Mouse (Mus musculus): ENCODE measurements at regions not wholly inside any gene's neighbourhood (a gene's known extent, or its start where the extent isn't known, plus 50 kb on each side); places are given as distances from the start of the nearest gene placed in this dataset.

DNA sequence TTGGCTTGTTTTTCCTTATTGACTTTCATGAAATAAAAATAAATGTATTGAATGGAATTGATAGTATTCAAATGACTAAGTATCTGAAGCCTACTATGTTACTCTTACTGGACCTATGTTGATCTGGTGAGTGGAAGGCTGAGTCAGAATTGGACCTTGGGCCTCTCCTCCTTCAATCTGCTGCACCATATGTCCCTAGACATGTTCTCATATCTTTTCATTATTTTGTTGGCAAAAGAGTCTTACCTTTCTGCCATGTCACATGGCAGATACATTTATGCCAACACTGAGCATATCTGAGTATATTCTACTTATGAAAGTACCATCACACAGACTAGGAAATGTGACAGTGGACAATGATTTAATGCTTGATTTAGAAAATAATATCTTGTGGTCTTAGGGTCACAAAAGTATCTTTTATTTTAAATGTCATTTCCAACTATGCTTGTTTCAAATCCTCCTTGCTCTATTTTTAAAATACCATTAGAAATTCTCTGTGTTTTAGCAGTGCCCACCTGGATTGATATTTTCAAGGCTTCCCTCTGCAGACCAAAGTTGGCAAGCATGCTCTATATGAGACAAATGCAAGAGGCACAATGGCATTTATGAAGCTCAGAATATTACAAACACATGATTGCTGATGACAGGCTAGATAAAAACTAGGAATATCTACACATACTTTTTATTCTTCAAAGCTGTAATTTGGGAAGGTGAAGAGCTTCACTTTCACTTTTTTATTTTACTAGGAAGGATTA is 825.7 kb downstream of the Rfpl4b start:
- no peaks in the 10 kb centered on the region for H3K9me3 ChIP-seq (replicated peaks)
- no peak overlapping the region for H3K9ac ChIP-seq
- no peak overlapping the region for H3K27ac ChIP-seq (replicated peaks)
- no peak overlapping the region for H3K4me2 ChIP-seq (replicated peaks)
- no peak for ATAC-seq (ENCODE audit: insufficient number of reproducible peaks, low FRiP score, low TSS enrichment, low read depth)
- no peaks in the 10 kb centered on the region for H3K27me3 ChIP-seq
- no peak overlapping the region for H3K4me3 ChIP-seq (replicated peaks)
- H3K36me3 ChIP-seq = no peaks in the 10 kb centered on the region
- H3K4me1 ChIP-seq = no peaks in the 10 kb centered on the region

DNA sequence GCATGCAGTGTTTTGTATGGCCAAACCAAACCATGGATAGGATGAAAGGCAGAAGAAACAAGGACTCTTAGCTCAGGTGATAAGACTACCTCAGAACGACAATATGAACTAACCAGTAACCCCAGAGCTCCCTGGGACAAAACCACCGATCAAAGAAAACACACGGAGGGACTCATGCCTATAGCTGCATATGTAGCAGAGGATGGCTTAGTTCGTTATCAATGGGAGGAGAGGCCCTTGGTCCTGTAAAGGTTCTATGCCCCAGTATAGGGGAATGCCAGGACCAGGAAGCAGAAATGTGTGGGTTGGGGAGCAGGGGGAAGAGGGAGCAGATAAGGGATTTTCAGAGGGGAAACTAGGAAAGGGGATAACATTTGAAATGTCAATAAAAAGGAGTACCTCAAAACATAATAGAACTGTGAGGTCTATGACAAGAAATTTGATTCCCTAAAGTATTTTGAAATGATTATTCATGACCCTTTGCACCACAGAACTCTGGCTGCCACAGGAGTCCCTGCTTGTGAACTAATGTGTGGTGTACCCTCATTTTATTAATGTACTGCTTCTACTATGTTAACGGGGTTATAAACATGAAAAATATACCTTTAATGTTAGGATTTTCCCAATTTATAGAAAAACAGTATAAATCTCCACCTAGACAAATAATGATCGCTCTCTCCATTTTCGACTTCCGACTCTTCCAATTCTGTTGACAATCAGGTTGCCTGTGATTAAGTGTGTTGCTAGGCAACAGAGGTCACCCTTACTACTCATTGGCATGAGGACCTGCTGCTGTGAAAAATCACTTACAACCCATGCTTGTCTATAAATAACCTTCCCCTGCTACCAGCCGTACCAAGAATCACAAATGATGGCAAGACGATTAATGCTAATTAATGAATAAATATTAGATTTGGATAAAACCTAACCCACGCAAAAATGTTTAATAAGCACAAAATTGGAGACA is 833.0 kb downstream of the Rfpl4b start:
- WGBS = 71% methylated on average over 11 of the region's 11 CpGs
- no peaks in the 10 kb centered on the region for H3K9me3 ChIP-seq (replicated peaks)

DNA sequence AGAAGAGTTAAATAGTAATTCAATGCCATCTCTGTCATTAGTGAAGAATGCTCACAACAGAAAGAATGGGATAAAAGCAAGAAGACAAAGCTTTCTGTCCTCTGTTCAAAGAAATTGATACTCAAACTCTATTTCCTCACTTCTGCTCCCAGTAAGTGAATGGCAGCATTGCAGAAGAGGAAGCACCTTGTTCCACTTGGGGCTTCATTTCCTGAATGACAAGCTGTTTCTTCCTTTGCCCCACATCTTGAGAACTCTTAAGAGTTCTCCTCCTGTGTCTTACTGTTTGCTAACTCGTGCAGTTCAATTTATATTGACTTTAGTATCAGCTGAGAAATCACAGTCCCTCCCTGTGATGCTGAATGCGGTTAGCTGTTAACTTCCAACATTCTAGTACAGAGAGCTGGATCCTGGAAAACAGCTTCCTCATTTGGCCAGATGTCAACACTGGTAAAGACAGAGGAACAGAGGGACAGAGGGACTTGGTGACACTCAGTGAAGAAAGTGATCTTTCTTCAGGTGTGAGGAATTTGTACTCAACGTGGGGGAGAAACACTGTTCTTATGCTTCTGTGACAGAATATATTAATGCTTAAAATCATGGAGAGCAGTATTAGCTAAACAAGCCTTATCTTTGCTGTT is 840.3 kb upstream of the Marcks start:
- Histone ChIP-seq H3K9ac (no peak overlapping the region), H3K4me1 (no peaks in the 10 kb centered on the region), H3K27ac (replicated peaks) (no peak overlapping the region), H3K9me3 (replicated peaks) (no peaks in the 10 kb centered on the region), H3K4me2 (replicated peaks) (no peak overlapping the region), H3K36me3 (no peaks in the 10 kb centered on the region), H3K4me3 (replicated peaks) (no peak overlapping the region), H3K27me3 (no peaks in the 10 kb centered on the region)
- 63% methylated on average over 3 of the region's 3 CpGs for WGBS
- no peak for ATAC-seq (ENCODE audit: insufficient number of reproducible peaks, low FRiP score, low TSS enrichment, low read depth)

More for the DNA sequence above, 833.0 kb downstream of the Rfpl4b start:
- Histone ChIP-seq H3K27ac (replicated peaks) (no peak overlapping the region), H3K9ac (no peak overlapping the region), H3K4me2 (replicated peaks) (no peak overlapping the region), H3K27me3 (no peaks in the 10 kb centered on the region), H3K4me1 (no peaks in the 10 kb centered on the region), H3K36me3 (no peaks in the 10 kb centered on the region), H3K4me3 (replicated peaks) (no peak overlapping the region)
- no peak for ATAC-seq (ENCODE audit: insufficient number of reproducible peaks, low FRiP score, low TSS enrichment, low read depth)

DNA sequence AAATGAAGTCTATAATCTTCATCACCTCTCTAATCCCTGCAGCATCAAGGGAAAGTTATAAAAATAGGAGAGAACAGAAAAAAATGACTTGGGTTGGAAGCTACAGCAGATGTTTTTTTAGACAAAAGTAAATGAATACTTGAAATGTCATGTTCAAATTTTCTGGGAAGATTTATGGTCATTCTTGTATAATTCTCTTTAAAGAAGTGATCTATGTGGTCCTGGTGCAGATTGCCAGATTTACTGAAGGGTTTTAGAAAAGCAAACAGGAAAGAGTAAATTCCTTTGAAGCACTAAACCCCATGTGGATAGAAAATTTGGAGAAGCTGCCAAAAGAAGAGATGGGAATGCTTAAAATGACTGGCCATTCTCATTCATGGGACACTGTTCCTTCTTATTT is 821.3 kb upstream of the Marcks start:
- no peaks in the 10 kb centered on the region for H3K9me3 ChIP-seq (replicated peaks)

DNA sequence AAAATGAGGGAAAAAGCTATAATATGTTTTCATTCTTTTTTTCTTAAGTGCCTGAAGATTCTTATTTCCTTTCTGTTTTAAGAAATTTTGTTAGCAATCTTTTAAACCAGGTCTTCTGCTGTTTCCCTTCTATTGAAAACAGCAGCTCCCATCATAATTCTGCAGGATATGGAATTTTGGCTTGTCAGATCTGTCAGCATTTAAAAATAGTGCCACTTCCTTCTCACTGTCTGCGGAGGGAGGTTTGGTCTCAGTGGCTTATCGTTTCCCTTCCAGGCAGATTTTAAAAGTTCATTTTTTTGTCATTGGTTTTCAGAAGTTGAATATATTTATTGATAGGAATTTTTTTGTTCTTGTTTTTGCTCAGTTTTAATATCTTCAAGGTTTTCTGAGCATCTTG is 776.1 kb upstream of the Marcks start:
- Histone ChIP-seq H3K4me2 (replicated peaks) (no peak overlapping the region), H3K4me3 (replicated peaks) (no peak overlapping the region), H3K4me1 (no peaks in the 10 kb centered on the region), H3K36me3 (no peaks in the 10 kb centered on the region), H3K9me3 (replicated peaks) (no peaks in the 10 kb centered on the region), H3K27ac (replicated peaks) (no peak overlapping the region), H3K27me3 (no peaks in the 10 kb centered on the region), H3K9ac (no peak overlapping the region)
- no peak for ATAC-seq (ENCODE audit: insufficient number of reproducible peaks, low FRiP score, low TSS enrichment, low read depth)
- 35% methylated on average over 2 of the region's 2 CpGs for WGBS

More for the DNA sequence above, 821.3 kb upstream of the Marcks start:
- Histone ChIP-seq H3K4me1 (no peaks in the 10 kb centered on the region), H3K9ac (no peak overlapping the region), H3K27me3 (no peaks in the 10 kb centered on the region), H3K27ac (replicated peaks) (no peak overlapping the region), H3K4me2 (replicated peaks) (no peak overlapping the region), H3K36me3 (no peaks in the 10 kb centered on the region), H3K4me3 (replicated peaks) (no peak overlapping the region)
- no peak for ATAC-seq (ENCODE audit: insufficient number of reproducible peaks, low FRiP score, low TSS enrichment, low read depth)

DNA sequence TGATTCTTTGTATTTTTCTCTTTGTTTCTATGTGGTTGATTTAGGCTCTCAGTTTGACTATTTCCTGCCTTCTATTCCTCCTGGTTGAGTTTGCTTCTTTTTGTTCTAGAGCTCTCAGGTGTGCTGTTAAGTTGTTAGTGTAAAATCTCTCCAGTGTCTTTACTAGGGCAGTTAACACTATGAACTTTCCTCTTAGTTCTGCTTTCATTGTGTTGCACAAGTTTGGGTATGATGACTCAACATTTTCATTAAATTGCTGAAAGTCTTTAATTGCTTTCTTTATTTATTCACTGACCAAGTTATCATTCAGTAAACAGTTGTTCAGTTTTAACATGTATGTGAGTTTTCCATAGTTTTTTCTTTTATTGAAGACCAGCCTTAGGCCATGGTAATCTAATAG is 772.9 kb upstream of the Marcks start:
- Histone ChIP-seq H3K4me3 (replicated peaks) (no peak overlapping the region), H3K27me3 (no peaks in the 10 kb centered on the region), H3K9me3 (replicated peaks) (no peaks in the 10 kb centered on the region), H3K9ac (no peak overlapping the region), H3K4me1 (no peaks in the 10 kb centered on the region), H3K36me3 (no peaks in the 10 kb centered on the region), H3K27ac (replicated peaks) (no peak overlapping the region), H3K4me2 (replicated peaks) (no peak overlapping the region)
- no peak for ATAC-seq (ENCODE audit: insufficient number of reproducible peaks, low FRiP score, low TSS enrichment, low read depth)

DNA sequence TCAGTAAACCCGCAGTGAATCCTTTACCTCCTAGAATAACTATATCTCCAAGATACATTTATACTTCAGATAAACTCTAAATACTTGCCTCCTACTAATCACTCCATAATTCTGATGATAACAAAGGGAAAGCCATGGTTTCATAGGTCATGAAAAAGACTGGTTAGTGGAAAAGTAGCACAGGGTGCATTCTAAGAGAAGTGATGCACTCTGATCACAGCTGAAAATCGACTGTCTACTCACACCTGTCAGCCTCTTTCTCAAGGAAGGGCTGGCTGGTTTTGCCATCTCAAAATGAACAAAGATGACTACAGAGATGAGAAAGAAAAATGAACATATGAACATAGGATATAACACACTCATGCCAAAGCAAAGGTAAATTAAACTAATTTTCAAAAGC is 769.6 kb upstream of the Marcks start:
- no peak overlapping the region for H3K27ac ChIP-seq (replicated peaks)
- no peak overlapping the region for H3K9ac ChIP-seq
- no peak for ATAC-seq (ENCODE audit: insufficient number of reproducible peaks, low FRiP score, low TSS enrichment, low read depth)
- 60% methylated on average over 2 of the region's 2 CpGs for WGBS
- H3K4me1 ChIP-seq = no peaks in the 10 kb centered on the region
- H3K36me3 ChIP-seq = no peaks in the 10 kb centered on the region
- H3K27me3 ChIP-seq = no peaks in the 10 kb centered on the region
- H3K4me2 ChIP-seq (replicated peaks) = no peak overlapping the region
- H3K9me3 ChIP-seq (replicated peaks) = no peaks in the 10 kb centered on the region
- H3K4me3 ChIP-seq (replicated peaks) = no peak overlapping the region

DNA sequence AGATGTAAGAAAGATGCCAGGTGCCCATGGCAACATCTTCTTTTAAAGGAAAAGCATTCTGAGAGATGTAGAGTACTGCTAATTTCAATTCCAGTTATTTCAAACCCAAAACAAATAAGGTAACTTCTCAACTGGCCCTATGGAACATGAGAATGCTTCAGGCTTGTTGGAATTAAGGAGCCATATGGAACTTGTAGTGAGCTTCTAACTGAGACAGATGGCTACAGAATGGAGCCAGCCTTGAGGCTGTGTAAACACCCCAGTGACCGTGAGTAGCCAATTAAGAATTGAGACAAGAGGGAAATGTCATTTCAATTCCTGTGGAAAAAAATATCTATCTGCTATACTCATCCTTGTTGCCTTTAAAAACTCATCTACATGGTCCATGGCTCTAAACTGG is 769.0 kb upstream of the Marcks start:
- ATAC-seq (ENCODE audit: insufficient number of reproducible peaks, low FRiP score, low TSS enrichment, low read depth) = no peak
- H3K27me3 ChIP-seq = no peaks in the 10 kb centered on the region
- H3K36me3 ChIP-seq = no peaks in the 10 kb centered on the region
- no peak overlapping the region for H3K4me3 ChIP-seq (replicated peaks)
- 29% methylated on average over 1 of the region's 1 CpGs for WGBS
- no peak overlapping the region for H3K27ac ChIP-seq (replicated peaks)
- no peaks in the 10 kb centered on the region for H3K9me3 ChIP-seq (replicated peaks)
- no peak overlapping the region for H3K9ac ChIP-seq
- no peaks in the 10 kb centered on the region for H3K4me1 ChIP-seq
- H3K4me2 ChIP-seq (replicated peaks) = no peak overlapping the region

DNA sequence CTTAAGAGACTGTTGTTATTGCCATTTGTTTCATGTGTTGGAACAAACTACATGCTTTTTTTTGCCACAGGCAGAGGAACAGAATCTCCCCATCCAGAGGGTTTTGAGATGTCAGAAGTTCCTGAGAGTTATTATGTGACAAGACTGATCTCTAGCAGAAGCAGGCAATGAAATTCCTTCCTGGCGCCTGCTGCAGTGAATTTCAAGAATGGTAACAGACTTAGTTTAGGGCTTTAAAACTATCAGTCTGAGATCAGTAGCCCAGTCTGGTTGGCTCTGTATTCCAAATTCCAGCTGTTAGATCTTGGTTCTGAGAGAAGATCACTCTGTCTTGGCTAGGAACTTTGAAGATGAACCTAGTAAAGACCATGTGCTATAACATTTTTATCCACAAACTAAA is 749.2 kb upstream of the Marcks start:
- ATAC-seq (ENCODE audit: insufficient number of reproducible peaks, low FRiP score, low TSS enrichment, low read depth) = no peak
- 49% methylated on average over 1 of the region's 1 CpGs for WGBS

DNA sequence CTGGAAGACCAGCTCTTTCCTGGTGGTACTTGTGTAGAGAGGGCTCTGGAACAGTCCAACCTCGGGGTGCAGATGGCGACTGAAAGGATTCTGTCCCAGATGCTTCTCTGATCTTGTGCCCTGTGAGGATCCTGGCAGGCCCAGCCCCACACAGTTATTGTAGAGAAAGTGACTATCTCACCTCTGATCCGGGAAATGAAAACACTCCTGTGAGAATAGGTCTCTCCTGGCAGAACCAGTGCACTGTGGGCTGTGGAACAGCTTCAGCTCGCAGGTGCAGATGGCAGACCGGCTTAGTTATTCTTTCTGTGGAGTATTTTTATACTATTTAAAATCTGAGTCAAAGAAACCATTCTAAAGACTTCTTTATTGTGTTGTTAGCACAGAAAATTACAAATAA is 742.1 kb upstream of the Marcks start:
- Histone ChIP-seq H3K9me3 (replicated peaks) (no peaks in the 10 kb centered on the region), H3K9ac (no peak overlapping the region), H3K4me3 (replicated peaks) (no peak overlapping the region), H3K27me3 (no peaks in the 10 kb centered on the region), H3K27ac (replicated peaks) (no peak overlapping the region), H3K4me2 (replicated peaks) (no peak overlapping the region), H3K4me1 (no peaks in the 10 kb centered on the region), H3K36me3 (no peaks in the 10 kb centered on the region)
- 79% methylated on average over 5 of the region's 5 CpGs for WGBS
- no peak for ATAC-seq (ENCODE audit: insufficient number of reproducible peaks, low FRiP score, low TSS enrichment, low read depth)

More for the DNA sequence above, 749.2 kb upstream of the Marcks start:
- no peaks in the 10 kb centered on the region for H3K4me1 ChIP-seq
- H3K9me3 ChIP-seq (replicated peaks) = no peaks in the 10 kb centered on the region
- H3K27me3 ChIP-seq = no peaks in the 10 kb centered on the region
- H3K9ac ChIP-seq = no peak overlapping the region
- H3K4me2 ChIP-seq (replicated peaks) = no peak overlapping the region
- no peaks in the 10 kb centered on the region for H3K36me3 ChIP-seq
- H3K27ac ChIP-seq (replicated peaks) = no peak overlapping the region
- H3K4me3 ChIP-seq (replicated peaks) = no peak overlapping the region

DNA sequence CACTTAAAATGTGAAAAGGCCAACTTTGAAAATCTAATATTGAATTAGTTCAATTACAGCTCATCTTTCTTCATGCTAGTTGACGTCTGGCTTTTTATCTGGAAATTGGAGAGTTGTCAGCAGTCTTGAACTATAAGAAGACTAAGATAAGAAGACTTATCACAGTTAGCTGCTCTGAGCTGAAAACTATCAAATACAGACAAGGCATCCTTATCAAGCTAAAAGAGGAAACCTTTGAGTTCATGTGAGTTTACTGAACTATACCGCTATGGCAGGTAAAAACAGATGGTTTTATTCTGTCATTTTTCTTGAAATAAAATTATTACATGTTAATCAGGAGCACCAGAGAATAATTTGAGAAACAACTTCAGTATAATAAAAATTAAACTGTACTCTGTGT is 735.2 kb upstream of the Marcks start:
- no peak overlapping the region for H3K9ac ChIP-seq

More for the DNA sequence above, 735.2 kb upstream of the Marcks start:
- Histone ChIP-seq H3K27me3 (no peaks in the 10 kb centered on the region), H3K4me1 (no peaks in the 10 kb centered on the region), H3K4me3 (replicated peaks) (no peak overlapping the region), H3K27ac (replicated peaks) (no peak overlapping the region), H3K4me2 (replicated peaks) (no peak overlapping the region), H3K9me3 (replicated peaks) (no peaks in the 10 kb centered on the region), H3K36me3 (no peaks in the 10 kb centered on the region)
- no peak for ATAC-seq (ENCODE audit: insufficient number of reproducible peaks, low FRiP score, low TSS enrichment, low read depth)
- 77% methylated on average over 2 of the region's 2 CpGs for WGBS
